ENCODE assay signal across 13 mouse cellular contexts in genomic region chr13:19517938-19518777, GRCm38 (mm10).
DNase-seq lines count a peak whose midpoint lies in the region; ATAC-seq lines count a peak whose summit lies in the region.
"Had no signal": no experiment of that assay in that cellular context is flagged by ENCODE, and none has a peak within 500 bp of the region (broad histone marks: within the 10 kb centered on the region; RNA-seq: fewer than 3 reads in every experiment).

No protein-coding gene starts in this region.

- no peak overlapping the region for H3K4me3 ChIP-seq in macrophage (ENCODE audit: inconsistent target)
- no peak overlapping the region for H3K4me3 ChIP-seq in hindbrain, embryonic 10.5 days
- no peak overlapping the region for H3K4me3 ChIP-seq in intestine, embryonic 16.5 days (ENCODE audit: low read length)
- H3K4me3 ChIP-seq: left cerebral cortex, adult 2 months; lung, embryonic 15.5 days; midbrain, embryonic 10.5 days had no signal

- H3K79me2 ChIP-seq in macrophage (ENCODE audit: inconsistent target) = no peaks in the 10 kb centered on the region

- no peaks in the 10 kb centered on the region for H3K27me3 ChIP-seq in hindbrain, embryonic 10.5 days (ENCODE audit: insufficient read depth, poor library complexity, severe bottlenecking)
- H3K27me3 ChIP-seq in intestine, embryonic 16.5 days (replicated peaks; ENCODE audit: control insufficient read depth, insufficient read depth, low read length) = no peaks in the 10 kb centered on the region
- H3K27me3 ChIP-seq: lung, embryonic 15.5 days had no signal

- ATAC-seq in intestine, embryonic 16.5 days = no peak

- no peaks in the 10 kb centered on the region for H3K4me1 ChIP-seq in hindbrain, embryonic 10.5 days (replicated peaks)
- H3K4me1 ChIP-seq in intestine, embryonic 16.5 days (ENCODE audit: control insufficient read depth, insufficient read depth, low read length) = no peaks in the 10 kb centered on the region
- H3K4me1 ChIP-seq: lung, embryonic 15.5 days; midbrain, embryonic 10.5 days had no signal

- 36% methylated on average over 9 of the region's 9 CpGs for WGBS in macrophage (ENCODE audit: missing documents)
- 88% methylated on average over 9 of the region's 9 CpGs for WGBS in hindbrain, embryonic 10.5 days
- 78% methylated on average over 9 of the region's 9 CpGs for WGBS in intestine, embryonic 16.5 days

- peak overlapping the region; percentile 55 for H3K27ac ChIP-seq in macrophage
- no peak overlapping the region for H3K27ac ChIP-seq in hindbrain, embryonic 10.5 days
- H3K27ac ChIP-seq in intestine, embryonic 16.5 days (ENCODE audit: low read length) = no peak overlapping the region
- H3K27ac ChIP-seq: left cerebral cortex, adult 2 months; lung, embryonic 15.5 days; midbrain, embryonic 10.5 days had no signal

- no peak overlapping the region for H3K4me2 ChIP-seq in intestine, embryonic 16.5 days (ENCODE audit: low read depth, low read length)
- H3K4me2 ChIP-seq: lung, embryonic 15.5 days had no signal

- no peak overlapping the region for H3K9ac ChIP-seq in intestine, embryonic 16.5 days (ENCODE audit: low read depth, low read length)
- H3K9ac ChIP-seq: lung, embryonic 15.5 days had no signal

- DNase-seq in 3134 (ENCODE audit: extremely low read depth, insufficient read length, low spot score) = peak; percentile 43
- peak; percentile 84 for DNase-seq in 3T3-L1 (ENCODE audit: low read depth, low spot score)
- DNase-seq in brain, adult 2 months (ENCODE audit: low read depth, low spot score) = peak; percentile 41
- no peak for DNase-seq in hindbrain, embryonic 10.5 days (ENCODE audit: low spot score)
- no peak for DNase-seq in heart, adult 18-20 months
- DNase-seq: cerebellum, adult 18-20 months; heart, adult 11 months; kidney, postnatal 4 days had no signal

- no peaks in the 10 kb centered on the region for H3K9me3 ChIP-seq in hindbrain, embryonic 10.5 days
- H3K9me3 ChIP-seq in intestine, embryonic 16.5 days (ENCODE audit: control insufficient read depth, low read length) = no peaks in the 10 kb centered on the region
- H3K9me3 ChIP-seq: lung, embryonic 15.5 days; midbrain, embryonic 10.5 days had no signal

- H3K36me3 ChIP-seq in macrophage (ENCODE audit: inconsistent target) = no peaks in the 10 kb centered on the region
- no peaks in the 10 kb centered on the region for H3K36me3 ChIP-seq in hindbrain, embryonic 10.5 days
- no peaks in the 10 kb centered on the region for H3K36me3 ChIP-seq in intestine, embryonic 16.5 days (ENCODE audit: control insufficient read depth, insufficient read depth, low read length)
- H3K36me3 ChIP-seq: lung, embryonic 15.5 days; midbrain, embryonic 10.5 days had no signal

Comparison
In these comparisons a context has a peak if more than half of its experiments do, and no peak if none do; other contexts are left out.
1. DNase-seq: peak in 3134 (single experiment), 3T3-L1 (single experiment) and brain, adult 2 months (single experiment); none in hindbrain, embryonic 10.5 days (single experiment) and heart, adult 18-20 months (0 of 2).